Mouse (Mus musculus) right cerebral cortex, adult 2 months (tissue): ENCODE results near the gene Tfrc.
A peak's percentile ranks its signal among the peaks of the same experiment; 100 is the strongest.

Source experiments
- DNase-seq, 2 experiments: peaks; one replicate each; pipeline ENCODE4 v3.0.0; 2021 to 2022; ENCODE audit warnings: low spot score in 2 of 2

Gene Tfrc

GRCm38 (mm10) chr16:32646014-32646413 is 37.3 kb downstream of the Tfrc start:
- DNase-seq, result no peak

GRCm38 (mm10) chr16:32647712-32648111 is 39.0 kb downstream of the Tfrc start:
- no peak for DNase-seq

GRCm38 (mm10) chr16:32650461-32650860 is 41.7 kb downstream of the Tfrc start:
- no peak for DNase-seq

GRCm38 (mm10) chr16:32650974-32651618 is 42.4 kb downstream of the Tfrc start:
- no peak for DNase-seq

- no peak for DNase-seq
Measured at GRCm38 (mm10) chr16:32654071-32654733, 45.5 kb downstream of the Tfrc start.

GRCm38 (mm10) chr16:32655534-32655933 is 46.8 kb downstream of the Tfrc start:
- no peak for DNase-seq

GRCm38 (mm10) chr16:32656321-32656720 is 47.6 kb downstream of the Tfrc start:
- no peak for DNase-seq

- no peak for DNase-seq
Measured at GRCm38 (mm10) chr16:32656794-32657193, 48.1 kb downstream of the Tfrc start.

GRCm38 (mm10) chr16:32657498-32658250 is 49.0 kb downstream of the Tfrc start:
- DNase-seq, result no peak

GRCm38 (mm10) chr16:32658743-32659171 is 50.0 kb downstream of the Tfrc start:
- DNase-seq, result peak; percentile 46 to 52

- DNase-seq, result peak; percentile 74 to 76
Measured at GRCm38 (mm10) chr16:32659385-32659784, 50.7 kb downstream of the Tfrc start.

GRCm38 (mm10) chr16:32660095-32660494 is 51.4 kb downstream of the Tfrc start:
- DNase-seq, result no peak

- DNase-seq, result peak; percentile 60 to 65
Measured at GRCm38 (mm10) chr16:32660557-32661321, 52.0 kb downstream of the Tfrc start.

GRCm38 (mm10) chr16:32661493-32661921 is 52.8 kb downstream of the Tfrc start:
- no peak for DNase-seq

GRCm38 (mm10) chr16:32662372-32662771 is 53.7 kb downstream of the Tfrc start:
- DNase-seq, result no peak

GRCm38 (mm10) chr16:32663231-32663858 is 54.6 kb downstream of the Tfrc start:
- DNase-seq, result peak in 1 of 2 experiments; percentile 38

GRCm38 (mm10) chr16:32664211-32664610 is 55.5 kb downstream of the Tfrc start:
- no peak for DNase-seq

- DNase-seq, result no peak
Measured at GRCm38 (mm10) chr16:32665851-32666665, 57.3 kb downstream of the Tfrc start.

GRCm38 (mm10) chr16:32666671-32667551 is 58.2 kb downstream of the Tfrc start:
- DNase-seq, result no peak

GRCm38 (mm10) chr16:32667552-32667872 is 58.8 kb downstream of the Tfrc start:
- no peak for DNase-seq
